Mouse (Mus musculus): ENCODE measurements around the gene Qsox1.

Gene Qsox1

DNA sequence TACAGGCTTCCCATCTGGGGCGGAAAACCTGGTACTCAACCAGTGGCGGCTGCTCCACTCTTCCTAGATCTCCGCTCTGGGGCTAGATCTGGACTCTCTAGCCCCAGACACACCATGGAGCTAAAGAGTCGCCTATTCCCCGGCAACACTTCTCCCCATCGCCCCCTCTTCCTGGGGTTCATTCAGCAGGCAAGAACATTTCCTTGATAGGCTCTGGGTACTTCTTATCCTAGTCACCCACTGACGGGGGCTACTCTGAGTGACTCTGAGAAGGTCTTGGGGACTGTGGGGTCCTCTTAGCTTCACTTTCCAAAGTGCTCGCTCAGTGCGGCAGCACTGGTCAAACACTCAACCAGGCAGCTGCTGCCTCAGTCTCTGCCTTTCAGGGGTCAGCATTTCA lies 59.3 kb downstream of the Qsox1 start:
- in situ Hi-C loops (cut with MboI; ENCODE audit: low pct_unique_long_range_greater_than_20kb in 1 of 2, low sequenced_read_pairs in 2 of 2, unreplicated experiment in 1 of 2), result no loop called here

DNA sequence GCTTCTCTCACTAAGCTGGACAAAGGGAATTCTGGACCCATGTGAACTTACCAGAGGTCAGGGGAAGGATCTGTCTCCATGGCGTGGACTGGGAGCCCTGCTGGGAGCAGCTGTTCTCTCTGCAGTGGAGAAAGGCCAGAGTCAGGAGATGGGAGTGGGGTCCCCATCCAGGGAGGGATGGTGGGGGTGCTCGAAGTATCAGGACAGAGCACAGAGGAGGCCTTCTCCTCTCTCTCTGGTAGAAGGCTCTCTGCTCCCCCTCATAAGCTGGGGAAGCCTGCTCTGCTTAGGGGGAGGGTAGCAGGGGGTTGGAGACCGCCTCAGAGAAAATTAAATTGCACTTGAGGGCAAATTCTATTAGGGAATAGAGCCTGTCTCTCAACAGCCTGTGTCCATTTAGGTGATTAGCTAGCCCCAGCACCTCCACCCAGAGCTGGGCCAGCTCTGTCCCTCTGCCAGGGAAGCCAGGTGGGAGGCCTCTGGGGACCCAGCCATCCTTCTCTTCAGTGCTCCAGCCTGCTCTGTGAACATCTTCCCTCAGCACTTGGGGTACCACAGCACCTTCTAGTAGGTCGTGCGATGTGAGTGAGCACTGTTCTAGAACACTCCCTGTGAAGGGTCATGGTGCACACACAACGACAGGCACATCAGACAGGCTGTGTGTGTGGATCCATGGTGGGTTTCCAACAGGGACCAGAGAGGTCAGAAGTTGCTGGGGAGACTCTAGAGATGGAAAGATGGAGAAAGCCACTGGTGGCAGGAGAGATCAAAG lies 61.0 kb downstream of the Qsox1 start, which contains the start of gene Lhx4:
Gene Lhx4, minus strand, starts transcription at position 201 of the 772 bp plus-strand sequence.
- in situ Hi-C loops (cut with MboI; ENCODE audit: low pct_unique_long_range_greater_than_20kb in 1 of 2, low sequenced_read_pairs in 2 of 2, unreplicated experiment in 1 of 2), result no loop called here

DNA sequence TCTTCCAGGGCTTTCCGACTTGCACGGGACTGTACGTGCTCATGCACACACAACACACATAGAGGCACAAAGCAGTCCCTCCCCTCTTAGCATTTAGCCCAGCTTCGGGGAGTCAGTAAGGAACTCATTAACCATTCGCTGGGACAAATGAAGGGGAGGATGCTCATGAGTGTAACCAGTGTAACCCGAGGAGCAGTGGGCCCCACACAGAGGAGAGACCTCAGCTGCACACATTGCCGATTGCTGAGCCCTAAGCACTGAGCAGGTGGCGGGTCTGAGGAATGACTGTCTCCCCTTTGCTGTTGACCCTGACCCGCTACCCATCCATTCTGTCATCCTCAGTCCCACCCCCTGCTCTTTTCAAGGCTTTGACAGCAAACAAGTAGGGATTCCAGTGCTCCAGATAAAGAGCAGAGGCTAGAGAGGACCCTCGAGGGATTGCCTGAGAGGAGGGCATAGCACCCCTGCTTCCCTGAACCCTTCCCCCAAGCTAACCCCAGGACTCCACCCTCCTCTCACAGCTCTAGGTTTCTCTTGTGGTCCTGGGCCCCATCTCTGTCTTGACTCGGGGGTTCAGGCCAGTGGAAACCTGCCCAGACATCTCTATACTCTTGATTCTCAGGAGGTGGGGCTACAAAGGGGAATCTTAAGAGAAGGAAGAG lies 62.0 kb downstream of the Qsox1 start:
- in situ Hi-C loops (cut with MboI; ENCODE audit: low pct_unique_long_range_greater_than_20kb in 1 of 2, low sequenced_read_pairs in 2 of 2, unreplicated experiment in 1 of 2), result no loop called here

DNA sequence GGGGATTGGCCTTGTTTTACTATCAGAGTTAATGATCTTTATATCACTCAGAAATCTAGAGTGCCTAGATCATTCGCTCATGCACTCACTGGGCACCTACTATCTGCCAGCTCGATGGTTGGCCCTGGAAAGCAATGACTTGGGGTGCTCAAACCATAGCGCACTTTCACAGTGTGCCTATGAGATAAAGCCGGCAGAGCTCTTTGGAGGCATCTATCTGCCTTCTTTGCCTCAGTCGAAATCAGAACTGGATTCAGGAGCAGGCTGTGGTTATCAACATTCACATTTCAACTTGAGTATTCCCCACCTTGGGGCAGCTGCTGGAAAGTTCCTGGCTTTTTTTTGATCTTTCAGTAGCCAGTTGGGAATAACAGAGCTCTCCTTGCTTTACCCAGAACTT lies 64.8 kb downstream of the Qsox1 start:
- in situ Hi-C loops (cut with MboI; ENCODE audit: low pct_unique_long_range_greater_than_20kb in 1 of 2, low sequenced_read_pairs in 2 of 2, unreplicated experiment in 1 of 2), result loop anchor here in 1 of 2 experiments (25.0 kb wide), 2 partner anchors 511 to 661 kb away; partner anchors contain the start of genes BC034090 and Ier5

DNA sequence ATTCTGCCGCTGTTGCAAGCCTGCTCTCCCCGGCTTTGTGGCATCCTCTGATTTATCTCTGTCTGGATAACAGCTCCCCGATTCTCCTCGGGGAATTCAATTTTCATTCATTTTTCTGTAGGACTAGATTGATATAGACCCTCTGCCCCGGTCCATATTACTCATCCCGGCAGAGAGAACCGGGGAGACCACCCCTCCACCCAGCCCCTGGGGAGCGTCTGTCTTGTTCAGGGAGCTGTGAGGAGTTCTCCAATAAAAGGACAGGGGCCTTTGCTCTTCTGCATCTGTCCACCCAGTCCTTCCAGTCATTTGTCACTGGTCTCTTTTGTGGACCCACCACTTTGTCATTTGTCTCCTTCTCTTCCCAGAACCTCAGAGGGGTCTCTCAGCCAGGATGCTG lies 65.7 kb downstream of the Qsox1 start:
- in situ Hi-C loops (cut with MboI; ENCODE audit: low pct_unique_long_range_greater_than_20kb in 1 of 2, low sequenced_read_pairs in 2 of 2, unreplicated experiment in 1 of 2), result loop anchor here in 1 of 2 experiments (25.0 kb wide), 2 partner anchors 510 to 660 kb away; partner anchors contain the start of genes BC034090 and Ier5

DNA sequence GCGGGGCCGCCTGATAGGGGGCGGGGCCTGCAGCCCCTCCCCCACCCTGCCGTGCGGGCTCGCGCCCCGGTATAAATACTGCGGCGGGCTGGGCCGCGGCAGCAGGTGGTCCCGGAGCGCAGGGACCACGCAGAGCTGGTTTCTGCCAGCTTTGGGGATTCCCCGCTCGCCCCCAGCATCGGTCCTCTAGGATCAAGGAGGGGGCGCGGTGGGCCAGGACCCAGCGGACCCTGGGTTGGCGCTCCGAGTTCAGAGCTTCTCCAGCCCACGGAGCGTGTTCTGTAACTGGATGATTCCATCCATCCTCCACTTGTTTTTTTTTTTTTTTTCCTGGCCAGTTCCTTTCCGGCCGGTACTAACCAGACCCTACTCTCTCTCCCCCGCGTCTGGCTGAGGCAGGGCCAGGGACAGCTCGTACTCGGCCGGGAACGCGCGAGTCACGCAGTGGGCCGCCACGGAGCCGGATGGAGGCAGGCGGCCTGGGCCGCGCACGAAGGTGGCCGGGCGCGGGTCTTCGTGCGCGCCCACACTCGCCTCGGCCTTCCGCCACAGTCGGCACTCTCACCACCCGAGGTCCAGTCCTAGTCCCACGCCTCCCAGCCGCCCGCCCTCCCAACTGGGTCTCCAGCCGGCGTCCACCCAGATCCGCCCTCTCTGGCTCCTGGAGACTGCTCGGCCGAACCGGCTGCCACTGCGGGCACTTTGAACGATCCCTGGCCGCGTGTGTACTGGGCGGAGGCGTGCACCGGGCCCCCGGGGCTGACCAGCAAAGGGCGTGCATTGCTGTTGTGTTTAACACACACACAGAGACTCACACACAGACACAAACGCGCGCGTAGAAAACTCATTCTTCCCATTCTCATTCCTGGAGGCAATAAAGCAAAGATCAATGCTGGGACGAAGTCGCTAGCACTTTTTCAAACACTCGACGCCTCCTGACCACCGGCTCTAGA lies 70.0 kb downstream of the Qsox1 start:
- in situ Hi-C loops (cut with MboI; ENCODE audit: low pct_unique_long_range_greater_than_20kb in 1 of 2, low sequenced_read_pairs in 2 of 2, unreplicated experiment in 1 of 2), result loop anchor here in 1 of 2 experiments (25.0 kb wide), 2 partner anchors 505 to 655 kb away; partner anchors contain the start of genes BC034090 and Ier5

DNA sequence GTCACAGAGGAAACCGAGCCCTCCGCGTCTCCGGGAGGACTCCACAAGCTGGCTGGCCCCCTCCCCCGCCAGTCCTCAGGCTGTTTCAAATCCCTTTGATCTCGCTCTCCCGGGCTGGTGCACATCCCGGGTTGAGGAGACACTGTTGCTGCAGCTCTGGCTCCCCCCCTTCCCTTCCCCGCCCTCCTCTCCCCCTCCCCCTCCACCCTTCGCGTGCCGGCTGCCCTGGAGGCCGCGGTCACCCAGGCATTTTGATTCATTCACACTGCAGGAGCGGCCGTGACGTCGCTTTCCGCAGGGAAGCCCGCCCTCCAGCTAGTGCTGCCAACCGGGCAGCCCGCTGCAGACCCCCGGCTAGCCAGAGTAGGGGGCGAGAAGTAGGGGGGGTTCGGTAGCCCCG lies 70.7 kb downstream of the Qsox1 start:
- in situ Hi-C loops (cut with MboI; ENCODE audit: low pct_unique_long_range_greater_than_20kb in 1 of 2, low sequenced_read_pairs in 2 of 2, unreplicated experiment in 1 of 2), result loop anchor here in 1 of 2 experiments (25.0 kb wide), 2 partner anchors 505 to 655 kb away; partner anchors contain the start of genes BC034090 and Ier5

DNA sequence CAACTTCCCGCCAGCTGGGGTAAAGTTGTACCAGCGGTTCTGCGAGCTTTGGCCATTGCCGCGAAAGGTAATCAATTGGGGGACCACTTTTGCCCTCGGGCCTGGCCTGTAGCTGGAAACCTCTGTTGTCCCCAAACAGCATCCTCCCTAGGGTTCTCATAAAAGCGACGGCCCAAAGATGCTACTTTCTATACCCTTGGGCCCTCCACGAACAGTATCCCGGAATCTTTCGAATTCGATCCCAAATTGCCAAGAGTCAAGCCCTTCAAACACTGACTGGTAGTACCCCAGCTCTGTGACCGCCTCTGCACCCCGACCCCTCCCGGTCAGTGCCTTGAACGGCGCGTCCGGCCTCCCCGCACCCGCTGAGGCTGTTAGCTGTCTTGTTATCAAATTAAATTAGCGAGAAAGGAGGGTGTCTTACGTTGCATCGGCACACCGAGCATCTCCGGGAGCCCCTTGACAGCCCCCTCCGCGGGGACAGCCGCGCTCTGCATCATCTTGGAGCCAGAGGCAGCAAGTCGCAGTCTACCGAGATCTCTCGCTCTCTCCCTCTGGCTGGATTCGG lies 71.2 kb downstream of the Qsox1 start:
- in situ Hi-C loops (cut with MboI; ENCODE audit: low pct_unique_long_range_greater_than_20kb in 1 of 2, low sequenced_read_pairs in 2 of 2, unreplicated experiment in 1 of 2), result loop anchor here in 1 of 2 experiments (25.0 kb wide), 2 partner anchors 504 to 654 kb away; partner anchors contain the start of genes BC034090 and Ier5

DNA sequence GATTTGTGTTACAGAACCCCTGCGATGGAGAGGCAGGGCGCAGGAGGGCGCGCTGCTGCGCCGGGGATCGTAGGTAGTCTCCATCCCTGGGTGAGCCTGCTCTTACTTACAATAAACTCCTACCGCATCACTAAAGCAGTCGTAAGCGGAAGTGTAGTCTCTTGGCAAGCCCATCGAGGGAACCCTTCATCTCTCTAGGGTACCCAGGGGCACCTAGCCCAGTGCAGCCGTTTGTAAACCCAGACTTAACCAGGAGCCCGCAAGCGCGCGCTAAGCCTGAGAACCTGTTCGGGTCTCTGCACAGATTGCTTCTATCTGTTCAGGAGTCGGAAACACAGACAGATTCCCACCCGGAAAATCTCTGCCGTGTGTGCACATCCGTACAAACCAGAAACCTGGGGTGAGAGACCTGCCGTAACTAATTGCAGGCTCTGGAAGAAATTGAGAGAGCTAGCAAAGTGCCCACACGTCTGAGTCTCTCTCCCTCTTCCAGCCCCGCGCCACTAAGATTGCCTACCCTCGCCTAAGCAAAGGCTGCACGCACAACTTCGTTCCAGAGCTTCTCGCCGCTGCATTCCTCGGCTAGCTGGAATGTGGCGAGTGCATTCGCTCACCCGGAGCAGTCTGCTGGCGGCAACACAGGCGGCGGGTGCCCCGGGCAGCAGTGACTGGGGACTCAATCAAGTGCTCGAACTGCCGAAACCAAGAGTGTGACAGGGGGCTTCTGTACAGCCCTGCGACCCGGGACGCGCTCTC lies 71.9 kb downstream of the Qsox1 start:
- in situ Hi-C loops (cut with MboI; ENCODE audit: low pct_unique_long_range_greater_than_20kb in 1 of 2, low sequenced_read_pairs in 2 of 2, unreplicated experiment in 1 of 2), result loop anchor here in 1 of 2 experiments (25.0 kb wide), 2 partner anchors 503 to 653 kb away; partner anchors contain the start of genes BC034090 and Ier5

DNA sequence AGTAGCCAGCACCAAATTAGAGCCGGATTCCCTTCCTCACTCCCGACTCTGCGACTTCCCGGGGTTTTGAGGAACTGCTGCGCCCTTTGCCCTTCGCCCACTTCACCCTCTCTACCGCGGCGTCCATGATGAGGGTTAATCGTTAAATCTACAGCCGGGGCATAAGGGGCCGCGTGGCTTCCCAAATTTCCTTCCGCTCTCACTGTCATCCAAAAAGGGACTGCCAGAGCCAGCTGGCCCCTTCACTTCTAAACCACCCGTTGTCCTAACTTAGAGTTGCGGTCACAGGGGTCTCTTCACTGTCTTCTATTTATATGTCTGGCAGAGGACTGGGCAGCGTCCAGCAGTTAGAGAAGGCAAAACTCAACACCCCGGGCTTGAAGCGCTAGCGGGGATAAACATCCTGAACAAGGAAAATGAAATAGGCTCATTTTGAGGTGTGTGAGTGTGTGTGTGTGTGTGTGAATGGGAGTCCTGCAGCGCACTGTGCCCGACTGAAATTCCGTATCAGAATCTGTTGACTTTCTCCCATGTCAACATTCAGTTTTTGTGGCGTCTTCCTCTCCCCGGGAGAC lies 74.8 kb downstream of the Qsox1 start:
- in situ Hi-C loops (cut with MboI; ENCODE audit: low pct_unique_long_range_greater_than_20kb in 1 of 2, low sequenced_read_pairs in 2 of 2, unreplicated experiment in 1 of 2), result loop anchor here in 1 of 2 experiments (25.0 kb wide), 2 partner anchors 501 to 651 kb away; partner anchors contain the start of genes BC034090 and Ier5

DNA sequence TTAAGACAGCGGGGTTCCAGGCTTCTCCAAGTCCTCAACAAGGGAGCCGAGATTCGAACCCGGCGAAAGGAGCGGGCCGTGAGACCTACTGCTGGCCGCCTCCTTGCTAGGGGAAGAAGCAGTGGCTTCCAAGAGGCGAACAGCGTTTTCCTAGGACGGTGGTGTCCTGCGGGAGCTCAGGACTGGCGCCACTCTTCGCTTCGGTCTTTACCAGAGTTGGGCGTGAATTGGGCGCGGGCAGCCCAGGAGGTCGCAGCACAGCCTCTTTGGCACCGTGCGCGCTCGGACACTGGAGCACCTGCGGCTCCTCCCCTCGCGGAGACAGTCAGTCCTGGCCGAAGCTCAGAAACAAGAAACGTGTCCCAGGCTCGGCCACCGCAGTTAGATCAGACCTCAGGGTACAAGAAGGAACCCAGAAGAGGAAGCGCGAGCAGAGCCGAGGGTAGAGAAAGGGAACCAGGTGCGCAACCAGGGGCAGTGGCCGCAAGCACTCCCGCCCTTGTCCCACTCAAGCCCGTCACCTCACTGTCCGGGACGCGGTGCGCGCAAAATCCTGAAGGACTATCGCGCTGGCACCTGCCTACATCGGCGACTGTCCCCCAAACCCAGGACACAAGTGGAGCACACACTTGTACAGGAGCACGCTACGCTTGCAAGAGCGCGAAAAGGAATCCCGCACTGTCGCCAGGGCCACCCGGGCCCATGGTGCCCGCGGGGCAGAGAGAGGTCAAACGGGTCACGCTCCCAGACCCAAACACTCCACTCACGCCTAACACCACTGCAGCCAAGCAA lies 75.5 kb downstream of the Qsox1 start:
- in situ Hi-C loops (cut with MboI; ENCODE audit: low pct_unique_long_range_greater_than_20kb in 1 of 2, low sequenced_read_pairs in 2 of 2, unreplicated experiment in 1 of 2), result loop anchor here in 1 of 2 experiments (25.0 kb wide), 2 partner anchors 500 to 650 kb away; partner anchors contain the start of genes BC034090 and Ier5

DNA sequence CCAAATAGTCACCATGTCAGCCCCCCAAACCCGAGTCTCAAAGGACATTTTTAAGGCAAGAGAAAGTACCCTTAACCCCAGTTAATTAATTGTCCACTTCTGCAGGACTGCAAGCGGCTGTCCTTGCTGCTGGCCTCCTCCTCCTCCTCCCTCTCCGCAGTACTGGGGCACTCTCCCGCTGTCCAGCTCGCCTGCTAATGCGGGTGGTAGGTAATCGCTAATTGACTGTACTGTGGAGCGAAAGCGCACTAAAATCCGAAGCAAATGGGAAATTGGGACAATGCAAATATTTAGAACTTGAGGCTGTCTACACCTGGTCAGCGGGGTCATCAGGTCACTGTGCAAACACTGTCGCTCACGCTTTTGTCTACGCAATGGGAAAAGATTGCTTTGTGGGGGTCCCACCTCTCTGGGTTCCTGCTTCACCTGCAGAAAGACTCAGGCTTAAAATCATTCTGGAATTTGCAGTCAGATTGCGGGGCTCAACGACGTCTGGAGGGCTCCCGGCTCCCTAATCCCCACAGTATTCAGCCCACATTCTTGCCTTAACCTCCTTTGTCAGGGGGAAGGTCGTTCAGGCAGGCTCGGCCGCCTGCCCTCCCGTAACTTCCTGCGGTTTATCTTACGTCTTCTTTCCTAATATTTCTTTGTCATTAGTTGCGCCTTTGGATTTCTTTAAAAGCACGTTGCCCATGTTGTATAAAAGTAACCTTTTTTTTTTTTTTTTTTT lies 76.4 kb downstream of the Qsox1 start:
- in situ Hi-C loops (cut with MboI; ENCODE audit: low pct_unique_long_range_greater_than_20kb in 1 of 2, low sequenced_read_pairs in 2 of 2, unreplicated experiment in 1 of 2), result loop anchor here in 1 of 2 experiments (25.0 kb wide), 2 partner anchors 499 to 649 kb away; partner anchors contain the start of genes BC034090 and Ier5

DNA sequence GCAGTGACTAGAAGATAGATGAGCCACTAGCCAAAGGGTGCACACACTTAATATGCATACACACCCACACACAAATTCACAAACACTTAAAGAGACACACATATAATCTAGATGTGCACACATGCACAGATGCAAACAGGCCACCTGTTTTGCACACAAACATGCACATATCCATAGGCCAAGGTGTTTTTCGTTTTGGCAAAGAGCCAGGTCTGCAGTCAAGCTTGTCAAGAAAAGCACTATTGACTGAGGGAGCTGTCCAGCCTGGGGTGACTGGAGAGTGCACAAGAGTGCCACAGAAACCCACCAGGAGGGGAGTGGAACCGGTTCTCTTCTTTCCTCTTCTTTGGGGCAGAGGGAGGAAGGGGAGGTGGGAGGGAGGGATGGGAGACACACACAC lies 81.5 kb downstream of the Qsox1 start:
- in situ Hi-C loops (cut with MboI; ENCODE audit: low pct_unique_long_range_greater_than_20kb in 1 of 2, low sequenced_read_pairs in 2 of 2, unreplicated experiment in 1 of 2), result loop anchor here in 1 of 2 experiments (25.0 kb wide), 2 partner anchors 494 to 644 kb away; partner anchors contain the start of genes BC034090 and Ier5

DNA sequence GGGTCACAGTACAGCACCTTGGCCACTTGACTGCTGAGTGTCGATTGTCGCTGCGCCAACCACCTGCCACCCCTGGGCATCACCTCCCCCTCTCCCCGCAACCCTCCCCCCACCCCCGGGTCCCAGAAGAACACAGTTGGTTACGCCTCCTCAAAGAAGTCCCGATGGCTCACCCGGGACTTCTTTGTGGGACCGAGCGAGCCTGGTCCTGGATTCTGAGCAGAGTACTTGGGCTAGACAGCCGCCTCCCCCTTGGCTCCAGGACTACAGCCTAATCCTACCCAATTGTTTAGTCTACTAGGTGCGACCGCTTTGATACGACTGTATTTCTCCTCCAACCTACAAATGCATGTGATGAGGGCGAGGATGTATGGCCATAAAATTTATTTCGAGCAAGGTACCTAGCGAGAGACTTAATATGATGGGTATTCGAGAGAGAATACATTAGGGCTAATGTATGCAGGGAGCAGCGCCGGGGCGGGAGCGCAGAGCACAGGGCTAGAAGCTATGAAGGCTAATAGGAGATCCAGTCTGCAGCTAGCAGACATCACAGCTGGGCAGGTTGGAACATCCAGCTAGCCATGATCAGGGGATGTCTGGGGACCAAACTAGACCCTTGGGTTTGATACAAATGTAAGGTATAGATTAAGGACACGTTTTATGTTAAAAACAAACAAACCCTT lies 83.4 kb downstream of the Qsox1 start:
- in situ Hi-C loops (cut with MboI; ENCODE audit: low pct_unique_long_range_greater_than_20kb in 1 of 2, low sequenced_read_pairs in 2 of 2, unreplicated experiment in 1 of 2), result loop anchor here in 1 of 2 experiments (25.0 kb wide), 2 partner anchors 492 to 642 kb away; partner anchors contain the start of genes BC034090 and Ier5

All from mouse embryonic stem cell (cell line).